Mouse (Mus musculus) lung, embryonic 15.5 days (tissue): ENCODE data around the gene Rpl22. TPM values are rescaled to one million over a fixed set of nuclear protein-coding genes. Genes with fewer than 3 reads are reported as not detected.
A peak's percentile ranks its signal among the peaks of the same experiment; 100 is the strongest.

Experiments
- ATAC-seq: fragments of 200-750 bp; cut with Nextera tagmentation; 2 replicates; pipeline ENCODE4 v1.8.0; 2017; ENCODE audit warnings: moderate number of reproducible peaks, borderline replicate concordance; ENCODE audit not compliant: low FRiP score, low TSS enrichment; ENCODE audit errors: extremely low read depth
- H3K27ac ChIP-seq: fragments of 300-500 bp; sonication (generic); 2 replicates; pipeline ENCODE4 v1.5.1; 2015; ENCODE audit warnings: moderate library complexity, mild to moderate bottlenecking, inconsistent platforms
- H3K27me3 ChIP-seq: fragments of 300-500 bp; sonication (generic); 2 replicates; pipeline ENCODE4 v1.6.1; 2015; ENCODE audit warnings: inconsistent platforms
- H3K36me3 ChIP-seq: fragments of 300-500 bp; sonication (generic); 2 replicates; pipeline ENCODE4 v1.6.1; 2015; ENCODE audit warnings: inconsistent platforms
- H3K4me1 ChIP-seq: fragments of 300-500 bp; sonication (generic); 2 replicates; pipeline ENCODE4 v1.6.1; 2015; ENCODE audit warnings: inconsistent platforms
- H3K4me2 ChIP-seq: fragments of 300-500 bp; sonication (generic); 2 replicates; pipeline ENCODE4 v1.6.1; 2015; ENCODE audit warnings: inconsistent platforms, mild to moderate bottlenecking, moderate library complexity
- H3K4me3 ChIP-seq: fragments of 300-500 bp; sonication (generic); 2 replicates; pipeline ENCODE4 v1.5.1; 2015; ENCODE audit warnings: mild to moderate bottlenecking, inconsistent platforms
- H3K9ac ChIP-seq: fragments of 300-500 bp; sonication (generic); 2 replicates; pipeline ENCODE4 v1.6.1; 2015; ENCODE audit warnings: inconsistent platforms
- H3K9me3 ChIP-seq: fragments of 300-500 bp; sonication (generic); 2 replicates; pipeline ENCODE4 v1.6.1; 2016; ENCODE audit warnings: inconsistent platforms
- WGBS: fragments of 180-500 bp; shearing (Covaris S2); methylation state at CpG from one replicate; pipeline ENCODE4 v1.1.7; 2015; 5-methylcytosine and 5-hydroxymethylcytosine counted together
- polyA plus RNA-seq: library from polyadenylated mRNA; unstranded; fragments of >200 nt; fragmentation: Nextera tagmentation; extraction: Ambion mirVana; gene quantifications from 2 replicates; pipeline ENCODE4 v1.2.1, GENCODE M21; 2015

Rpl22 gene
- 354 and 364 TPM in 2 replicates for polyA plus RNA-seq

DNA sequence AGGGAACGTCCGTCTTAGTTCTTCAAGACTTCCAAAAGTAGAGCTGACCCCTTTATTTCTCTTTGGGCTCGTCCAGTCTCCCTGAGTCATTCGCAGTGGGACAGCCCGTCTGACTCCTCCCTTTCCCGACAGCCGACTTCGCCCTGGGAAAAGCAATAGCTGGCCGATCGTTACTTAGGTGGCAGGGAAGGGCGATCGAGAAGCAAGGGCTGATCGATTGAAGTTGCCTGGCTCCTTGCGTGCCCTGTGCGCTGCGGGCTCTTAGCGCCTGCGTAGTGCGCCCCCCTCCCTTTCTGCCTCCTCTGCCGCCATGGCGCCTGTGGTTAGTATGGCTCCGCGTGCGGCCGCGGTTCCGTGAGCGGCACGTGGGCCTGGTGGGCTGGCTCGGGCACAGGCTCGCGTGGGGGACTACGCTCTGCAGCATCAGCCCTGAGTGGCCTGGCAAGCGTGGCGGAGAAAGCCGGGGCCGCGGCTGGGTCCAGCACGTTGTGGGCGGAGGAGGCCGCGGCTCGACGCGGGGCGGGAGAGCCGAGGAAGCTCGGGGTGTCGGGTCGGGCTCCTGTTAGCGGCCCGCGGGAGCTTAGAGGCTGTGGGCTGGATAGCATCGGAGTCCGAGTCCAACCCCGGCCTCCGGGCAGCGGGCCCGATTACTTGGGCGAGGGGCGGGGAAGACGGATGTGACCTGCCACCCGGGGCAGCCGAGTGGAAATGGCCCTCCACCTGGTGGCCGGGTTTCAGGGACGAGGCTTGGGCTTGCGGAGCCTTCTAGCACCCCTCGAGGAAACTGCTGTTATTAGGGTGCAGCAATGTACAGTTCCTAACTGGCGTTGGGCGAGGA lies at the start of gene Rpl22:
Gene Rpl22, plus strand, starts transcription at position 169 of the 838 bp plus-strand sequence.
- Histone ChIP-seq H3K27ac (peak within 1 kb of the TSS; percentile 58), H3K36me3 (peaks cover 27% of the 10 kb centered on the region), H3K4me1 (peaks cover 11% of the 10 kb centered on the region), H3K4me2 (peak within 1 kb of the TSS; percentile 70), H3K4me3 (peak within 1 kb of the TSS; percentile 90), H3K27me3 (no peaks in the 10 kb centered on the region; the same call in 1 of the 2 replicates), H3K9me3 (no peaks in the 10 kb centered on the region), H3K9ac (peak within 1 kb of the TSS; percentile 92)
- ATAC-seq = peak; percentile 97
- WGBS = under 1% methylated on average over 68 of the region's 70 CpGs

DNA sequence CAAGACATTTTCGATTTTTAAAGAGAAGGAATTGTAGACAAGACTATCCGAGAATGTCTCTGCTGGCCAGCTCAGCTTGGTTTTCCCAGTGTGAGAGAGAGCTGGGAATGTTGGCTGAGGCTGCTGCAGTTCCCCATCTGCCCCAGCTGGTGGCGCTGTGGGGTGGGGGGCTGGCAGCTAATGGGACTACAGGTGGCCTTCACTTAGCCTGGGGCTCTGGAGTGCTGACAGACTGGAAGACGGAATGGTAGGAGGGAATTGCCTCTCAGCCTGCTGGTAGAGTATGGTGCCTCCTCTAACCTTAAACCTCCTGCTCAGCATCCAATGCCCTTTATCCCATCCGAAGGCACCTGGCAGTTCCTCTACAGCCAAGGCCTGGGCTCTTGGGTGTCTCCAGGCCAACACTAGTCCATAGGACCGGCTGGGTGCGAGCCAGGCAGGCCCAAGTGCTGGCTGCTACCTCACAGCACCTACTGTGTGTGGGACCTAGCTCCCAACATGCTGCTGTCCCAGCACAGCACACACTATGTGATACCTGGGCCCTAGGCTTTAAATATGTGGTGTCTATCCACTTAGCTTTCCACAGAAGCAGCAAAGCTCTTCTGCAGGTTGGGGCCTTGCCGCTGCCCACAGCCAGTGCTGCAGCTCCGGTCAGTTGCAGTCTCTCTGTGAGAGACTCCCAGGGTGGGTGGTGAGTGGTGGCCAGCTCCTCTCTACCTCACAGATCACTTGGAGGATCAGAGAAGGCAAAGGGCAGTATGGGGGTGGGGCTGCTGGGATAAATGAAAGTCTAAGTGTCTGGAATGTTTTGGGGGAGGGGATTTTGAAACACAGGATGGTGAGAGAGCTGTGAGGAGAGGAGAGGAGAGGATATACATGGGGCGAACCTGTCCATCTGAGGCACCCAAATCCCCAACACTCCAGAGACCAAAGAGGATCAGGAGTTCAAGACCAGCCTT lies 48.9 kb upstream of the Rpl22 start:
- Histone ChIP-seq H3K4me2 (no peak overlapping the region), H3K9ac (no peak overlapping the region), H3K27ac (no peak overlapping the region), H3K27me3 (peaks cover 49% of the 10 kb centered on the region), H3K9me3 (no peaks in the 10 kb centered on the region), H3K36me3 (0 out of 2 replicates have a peak, but pooled peaks cover 6% of the 10 kb centered on the region), H3K4me1 (peaks cover 41% of the 10 kb centered on the region), H3K4me3 (no peak overlapping the region)
- no peak for ATAC-seq
- WGBS = 52% methylated on average over 10 of the region's 10 CpGs

GRCm38 (mm10) chr4:152277916-152278315 lies 47.6 kb upstream of the Rpl22 start:
- H3K4me1 ChIP-seq = peaks cover 32% of the 10 kb centered on the region
- H3K4me2 ChIP-seq = no peak overlapping the region
- 59% methylated on average over 2 of the region's 2 CpGs for WGBS
- H3K27ac ChIP-seq = no peak overlapping the region
- no peak overlapping the region for H3K9ac ChIP-seq
- H3K9me3 ChIP-seq = no peaks in the 10 kb centered on the region
- no peak for ATAC-seq
- 0 out of 2 replicates have a peak, but pooled peaks cover 6% of the 10 kb centered on the region for H3K36me3 ChIP-seq
- H3K27me3 ChIP-seq = peaks cover 60% of the 10 kb centered on the region
- H3K4me3 ChIP-seq = no peak overlapping the region

GRCm38 (mm10) chr4:152278986-152279385 lies 46.6 kb upstream of the Rpl22 start:
- Histone ChIP-seq H3K9ac (no peak overlapping the region), H3K27me3 (peaks cover 64% of the 10 kb centered on the region), H3K36me3 (0 out of 2 replicates have a peak, but pooled peaks cover 6% of the 10 kb centered on the region), H3K9me3 (no peaks in the 10 kb centered on the region), H3K4me1 (peaks cover 32% of the 10 kb centered on the region), H3K4me3 (no peak overlapping the region), H3K4me2 (no peak overlapping the region), H3K27ac (no peak overlapping the region)
- ATAC-seq = no peak
- 86% methylated on average over 23 of the region's 23 CpGs for WGBS

GRCm38 (mm10) chr4:152281601-152282000 lies 43.9 kb upstream of the Rpl22 start:
- 45% methylated on average over 15 of the region's 15 CpGs for WGBS

GRCm38 (mm10) chr4:152282721-152283120 lies 42.8 kb upstream of the Rpl22 start:
- Histone ChIP-seq H3K4me3 (peak overlapping the region; percentile 18), H3K36me3 (0 out of 2 replicates have a peak, but pooled peaks cover 6% of the 10 kb centered on the region), H3K4me2 (peak overlapping the region; percentile 54), H3K27me3 (peaks cover 82% of the 10 kb centered on the region), H3K27ac (no peak overlapping the region; the same call in 1 of the 2 replicates), H3K9ac (no peak overlapping the region), H3K9me3 (no peaks in the 10 kb centered on the region), H3K4me1 (peaks cover 22% of the 10 kb centered on the region)
- 17% methylated on average over 33 of the region's 34 CpGs for WGBS
- no peak for ATAC-seq

More at GRCm38 (mm10) chr4:152281601-152282000, 43.9 kb upstream of the Rpl22 start:
- 0 out of 2 replicates have a peak, but pooled peaks cover 6% of the 10 kb centered on the region for H3K36me3 ChIP-seq
- H3K9me3 ChIP-seq = no peaks in the 10 kb centered on the region
- no peak overlapping the region for H3K27ac ChIP-seq
- H3K9ac ChIP-seq = no peak overlapping the region
- H3K4me3 ChIP-seq = no peak overlapping the region
- ATAC-seq = no peak
- no peak overlapping the region for H3K4me2 ChIP-seq
- peaks cover 20% of the 10 kb centered on the region for H3K4me1 ChIP-seq
- H3K27me3 ChIP-seq = peaks cover 71% of the 10 kb centered on the region

GRCm38 (mm10) chr4:152283186-152283950 lies 42.2 kb upstream of the Rpl22 start:
- Histone ChIP-seq H3K36me3 (0 out of 2 replicates have a peak, but pooled peaks cover 6% of the 10 kb centered on the region), H3K4me1 (peaks cover 22% of the 10 kb centered on the region), H3K9me3 (no peaks in the 10 kb centered on the region), H3K27ac (no peak overlapping the region), H3K4me2 (peak overlapping the region; percentile 54), H3K27me3 (peaks cover 88% of the 10 kb centered on the region), H3K4me3 (peak overlapping the region; percentile 18), H3K9ac (no peak overlapping the region)
- WGBS = 4% methylated on average over 65 of the region's 70 CpGs
- peak; percentile 83 for ATAC-seq

DNA sequence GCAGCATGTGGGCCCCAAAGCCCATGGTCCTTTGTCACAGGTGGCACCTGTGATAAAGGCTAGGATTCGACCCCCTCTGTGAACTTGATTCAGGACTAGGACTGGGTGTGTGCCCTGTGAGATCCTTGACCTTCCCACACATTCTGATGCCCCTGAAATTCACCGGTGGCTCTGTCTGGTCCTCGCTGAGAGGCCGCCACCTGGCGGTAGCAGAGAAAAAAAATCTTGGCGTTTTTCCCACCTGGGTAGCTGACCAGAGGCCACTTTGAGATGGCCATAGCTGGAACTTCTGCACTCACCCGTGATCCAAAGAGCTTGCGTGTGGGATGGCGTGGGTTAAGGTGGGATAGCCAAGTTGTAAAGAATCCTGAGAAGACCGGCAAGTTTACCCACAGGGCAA lies 40.0 kb upstream of the Rpl22 start:
- Histone ChIP-seq H3K9ac (no peak overlapping the region), H3K4me3 (no peak overlapping the region), H3K4me1 (peaks cover 26% of the 10 kb centered on the region), H3K27me3 (peaks cover 92% of the 10 kb centered on the region), H3K36me3 (no peaks in the 10 kb centered on the region), H3K9me3 (no peaks in the 10 kb centered on the region), H3K27ac (no peak overlapping the region), H3K4me2 (no peak overlapping the region)
- WGBS = 4% methylated on average over 10 of the region's 10 CpGs
- no peak for ATAC-seq

DNA sequence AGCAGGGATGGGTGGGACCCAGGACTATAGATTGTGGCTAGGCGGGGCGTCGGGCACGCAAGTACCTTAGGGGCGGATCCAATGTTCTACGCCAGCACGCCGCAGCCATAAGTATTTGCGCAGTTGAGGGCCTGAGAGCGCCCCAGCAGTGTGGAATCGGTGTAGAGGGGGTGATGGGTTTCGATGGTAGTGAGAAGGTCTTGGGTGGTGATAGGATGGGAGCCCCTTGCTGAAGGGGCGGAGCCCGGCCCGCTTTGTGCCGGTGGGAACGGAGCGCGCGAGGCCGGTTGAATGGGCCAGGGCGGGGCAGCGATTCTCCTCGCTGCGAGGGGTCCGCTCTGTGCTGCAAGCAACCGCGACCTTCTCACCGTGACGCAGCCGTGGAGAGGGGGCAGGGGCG lies 39.4 kb upstream of the Rpl22 start:
- Histone ChIP-seq H3K4me1 (peaks cover 26% of the 10 kb centered on the region), H3K9ac (no peak overlapping the region), H3K27me3 (peaks cover 92% of the 10 kb centered on the region), H3K4me2 (peak overlapping the region; percentile 33), H3K27ac (no peak overlapping the region), H3K4me3 (0 out of 2 replicates have a peak overlapping the region, but pooled peaks have one; percentile 10), H3K36me3 (no peaks in the 10 kb centered on the region), H3K9me3 (no peaks in the 10 kb centered on the region)
- WGBS = 3% methylated on average over 32 of the region's 32 CpGs
- 0 out of 2 replicates have a peak, but pooled peaks have one; percentile 4 for ATAC-seq

DNA sequence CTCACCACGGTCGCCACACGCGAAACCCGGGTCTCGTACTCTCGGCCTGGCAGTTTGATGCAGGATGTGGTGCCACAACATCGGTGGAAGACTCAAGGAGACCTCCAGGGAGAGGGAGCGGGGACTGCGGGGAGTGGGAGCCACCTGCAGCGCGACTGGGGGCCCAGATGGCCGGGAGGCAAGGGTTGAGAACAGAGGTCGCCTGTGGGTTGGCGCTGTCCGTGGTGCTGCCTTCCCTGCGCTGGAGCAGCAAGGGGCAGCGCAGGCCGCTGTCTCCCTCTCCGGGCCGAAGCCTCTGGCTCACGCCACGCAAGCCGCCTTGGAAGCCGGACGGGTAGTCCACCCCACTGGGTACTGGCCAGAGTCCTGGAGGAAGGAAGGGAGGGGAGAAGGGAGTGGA lies 38.7 kb upstream of the Rpl22 start:
- H3K36me3 ChIP-seq = no peaks in the 10 kb centered on the region
- H3K27ac ChIP-seq = no peak overlapping the region
- H3K4me1 ChIP-seq = peaks cover 26% of the 10 kb centered on the region
- no peak overlapping the region for H3K4me2 ChIP-seq
- H3K27me3 ChIP-seq = peaks cover 92% of the 10 kb centered on the region
- H3K9ac ChIP-seq = no peak overlapping the region
- WGBS = 4% methylated on average over 26 of the region's 26 CpGs
- no peak for ATAC-seq
- no peak overlapping the region for H3K4me3 ChIP-seq
- no peaks in the 10 kb centered on the region for H3K9me3 ChIP-seq
